Mouse (Mus musculus) heart, adult 2 months (tissue): ENCODE data around the gene Zfp11. TPM values are rescaled to one million over a fixed set of nuclear protein-coding genes. Genes with fewer than 3 reads are reported as not detected.
"Not testable (repeated sequence)": the region's sequence is repeated elsewhere in the genome, so short reads cannot be mapped to it uniquely, and the experiment has no call there.

Experiments
- DNase-seq, 2 experiments: peaks; one replicate each; pipeline ENCODE4 v3.0.0; 2021
- H3K27ac ChIP-seq: fragments of 200-600 bp; 2 replicates; pipeline ENCODE4 v1.8.1; 2022
- H3K27me3 ChIP-seq: fragments of 200-500 bp; 2 replicates; pipeline ENCODE4 v1.6.1; 2012; ENCODE audit warnings: mild to moderate bottlenecking, low read length, inconsistent platforms, mixed read lengths; ENCODE audit not compliant: control insufficient read depth, insufficient read depth
- H3K36me3 ChIP-seq: fragments of 200-500 bp; 2 replicates; pipeline ENCODE4 v1.6.1; 2012; ENCODE audit warnings: low read length, inconsistent platforms; ENCODE audit not compliant: control insufficient read depth, insufficient read depth
- H3K4me1 ChIP-seq: fragments of 200-500 bp; 2 replicates; pipeline ENCODE4 v1.6.1; 2011; ENCODE audit warnings: low read length; ENCODE audit not compliant: control insufficient read depth, insufficient read depth
- H3K4me3 ChIP-seq: fragments of 200-600 bp; 2 replicates; pipeline ENCODE4 v1.8.1; 2022
- H3K79me2 ChIP-seq: fragments of 200-500 bp; replicated peaks from 2 replicates; pipeline ENCODE4 v1.6.1; 2012; ENCODE audit warnings: mild to moderate bottlenecking, inconsistent platforms, low read length, moderate library complexity, mixed read lengths; ENCODE audit not compliant: control insufficient read depth, insufficient read depth
- H3K9ac ChIP-seq: fragments of 200-500 bp; 2 replicates; pipeline ENCODE4 v1.6.1; 2012; ENCODE audit warnings: low read depth, mild to moderate bottlenecking, control low read depth, inconsistent platforms, low read length, mixed read lengths
- CTCF ChIP-seq: fragments of 200-600 bp; IDR thresholded peaks from 2 replicates; pipeline ENCODE4 v1.8.1; 2022; ENCODE audit warnings: antibody characterized with exemption, mild to moderate bottlenecking, moderate library complexity
- EP300 ChIP-seq: fragments of 200-500 bp; IDR thresholded peaks from 2 replicates; pipeline ENCODE4 v1.6.1; 2011; ENCODE audit warnings: low read depth, low read length, control low read depth; ENCODE audit not compliant: insufficient read depth
- POLR2A ChIP-seq: fragments of 200-500 bp; IDR thresholded peaks from 2 replicates; pipeline ENCODE4 v1.6.1; 2011; ENCODE audit warnings: mild to moderate bottlenecking, low read depth, low read length, control low read depth; ENCODE audit not compliant: insufficient read depth
- WGBS: fragments of 180-500 bp; shearing (Covaris S2); methylation state at CpG from one replicate; pipeline ENCODE4 v1.1.7; 2018; 5-methylcytosine and 5-hydroxymethylcytosine counted together
- intact Hi-C: fragments of 180-260 bp; cut with DNase I; formaldehyde crosslinking; loops from one replicate; pipeline ENCODE4 v1.15.1; 2025
- polyA plus RNA-seq: library from polyadenylated mRNA; depleted of rRNA; stranded (reverse); fragments of >200 nt; gene quantifications from 2 replicates; pipeline ENCODE4 v1.2.3, GENCODE M21; 2012
- total RNA-seq, 2 experiments: library from RNA; stranded (reverse); gene quantifications; 2 replicates each; pipeline ENCODE4 v1.2.3; 2021

Gene Zfp11
- total and polyA plus RNA-seq, 3 experiments: 1.7 to 3.1 (median 2.5) TPM

GRCm38 (mm10) chr5:129700506-129700905 is 30.6 kb upstream of the Zfp11 start:
- Histone ChIP-seq H3K36me3 (no peaks in the 10 kb centered on the region), H3K79me2 (no peaks in the 10 kb centered on the region), H3K27ac (no peak overlapping the region), H3K27me3 (no peaks in the 10 kb centered on the region), H3K4me1 (no peaks in the 10 kb centered on the region), H3K9ac (no peak overlapping the region), H3K4me3 (no peak overlapping the region)
- DNase-seq: no peak
- WGBS: 27% methylated on average over 2 of the region's 2 CpGs
- intact Hi-C loops: no loop called here
- no peak for TF ChIP-seq CTCF
- no peak for TF ChIP-seq POLR2A
- no peak for TF ChIP-seq EP300

DNA sequence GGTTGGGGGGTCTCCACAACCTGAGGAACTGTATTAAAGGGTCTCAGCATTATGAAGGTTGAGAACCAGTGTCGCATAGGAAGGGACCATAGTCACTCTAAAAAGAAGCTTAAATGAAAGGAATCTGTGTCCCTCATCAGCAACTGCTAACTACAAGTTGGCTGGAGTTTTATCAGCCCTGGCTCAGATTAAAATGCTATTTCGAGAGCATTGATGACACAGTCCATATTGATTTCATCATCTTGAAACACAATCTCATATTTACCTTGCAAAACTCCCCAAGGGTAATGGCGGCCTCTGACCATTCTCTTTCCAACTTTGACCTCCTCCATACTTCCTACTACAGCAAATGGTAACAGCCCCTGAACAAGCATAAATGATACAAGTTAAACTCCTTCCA is 20.6 kb upstream of the Zfp11 start:
- no peak for DNase-seq
- H3K4me1 ChIP-seq: peaks cover 2% of the 10 kb centered on the region; the same call in 1 of the 2 replicates
- intact Hi-C loops: no loop called here

GRCm38 (mm10) chr5:129687621-129688020 is 17.7 kb upstream of the Zfp11 start:
- Histone ChIP-seq H3K4me3 (no peak overlapping the region), H3K9ac (no peak overlapping the region), H3K79me2 (no peaks in the 10 kb centered on the region), H3K4me1 (peaks cover 2% of the 10 kb centered on the region; the same call in 1 of the 2 replicates), H3K36me3 (no peaks in the 10 kb centered on the region), H3K27ac (no peak overlapping the region), H3K27me3 (no peaks in the 10 kb centered on the region)
- intact Hi-C loops: no loop called here
- DNase-seq: no peak
- 49% methylated on average over 7 of the region's 7 CpGs for WGBS
- TF ChIP-seq CTCF (no peak), POLR2A (no peak), EP300 (no peak)

More for the DNA sequence above, 20.6 kb upstream of the Zfp11 start:
- Histone ChIP-seq H3K27me3 (no peaks in the 10 kb centered on the region), H3K79me2 (no peaks in the 10 kb centered on the region), H3K4me3 (no peak overlapping the region), H3K27ac (no peak overlapping the region), H3K9ac (no peak overlapping the region), H3K36me3 (no peaks in the 10 kb centered on the region)
- no peak for TF ChIP-seq POLR2A
- no peak for TF ChIP-seq EP300
- TF ChIP-seq CTCF: no peak
- WGBS: 67% methylated on average over 3 of the region's 3 CpGs

GRCm38 (mm10) chr5:129685141-129685540 is 15.2 kb upstream of the Zfp11 start:
- 90% methylated on average over 5 of the region's 5 CpGs for WGBS

DNA sequence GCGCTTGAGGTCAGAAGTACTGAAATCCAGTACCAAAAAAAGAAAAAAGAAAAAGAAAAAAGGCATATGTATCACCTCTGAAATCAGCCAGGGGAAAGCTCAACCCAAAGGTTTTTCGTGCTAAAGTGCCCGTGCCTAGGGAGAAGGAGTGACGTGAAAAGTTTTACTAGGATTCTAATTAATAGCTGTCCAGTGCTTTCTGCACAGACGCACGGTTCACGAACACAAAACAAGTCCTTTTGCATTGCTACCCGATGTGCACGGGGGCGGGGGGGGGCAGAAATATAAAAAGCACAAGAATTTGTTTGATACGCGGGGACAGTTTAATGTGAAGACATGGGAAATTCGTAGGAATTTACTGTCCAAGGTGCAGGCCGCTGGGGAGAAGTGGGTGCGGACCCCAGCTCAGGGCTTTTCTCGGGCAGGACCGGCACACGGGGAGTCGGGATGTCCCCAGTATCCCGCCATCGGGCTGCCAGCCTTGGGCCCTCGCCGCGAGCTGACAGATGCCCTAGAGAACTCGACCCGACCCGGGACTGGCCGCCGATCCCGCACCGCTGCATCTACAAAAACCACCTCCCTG is 355 bp downstream of the Zfp11 start:
- Histone ChIP-seq H3K36me3 (no peaks in the 10 kb centered on the region), H3K9ac (peak overlapping the region; percentile 84), H3K79me2 (peaks cover 5% of the 10 kb centered on the region), H3K4me3 (peak overlapping the region; percentile 77), H3K27ac (peak overlapping the region; percentile 87), H3K27me3 (no peaks in the 10 kb centered on the region), H3K4me1 (peaks cover 1% of the 10 kb centered on the region; the same call in 1 of the 2 replicates)
- under 1% methylated on average over 31 of the region's 31 CpGs for WGBS
- intact Hi-C loops: loop anchor here (5.0 kb wide), 1 partner anchor 48 kb away; the partner anchor contains the start of gene Mrps17
- no peak for DNase-seq
- TF ChIP-seq CTCF: no peak
- TF ChIP-seq EP300: no peak
- no peak for TF ChIP-seq POLR2A

More at GRCm38 (mm10) chr5:129685141-129685540, 15.2 kb upstream of the Zfp11 start:
- H3K36me3 ChIP-seq, intact Hi-C loops, H3K27ac ChIP-seq, H3K4me3 ChIP-seq, H3K4me1 ChIP-seq, H3K9ac ChIP-seq, H3K79me2 ChIP-seq, DNase-seq, H3K27me3 ChIP-seq: not testable (repeated sequence)

GRCm38 (mm10) chr5:129667851-129668250 is 2.0 kb downstream of the Zfp11 start:
- H3K4me1 ChIP-seq: peaks cover 1% of the 10 kb centered on the region; the same call in 1 of the 2 replicates
- H3K4me3 ChIP-seq: no peak overlapping the region
- H3K79me2 ChIP-seq: peaks cover 5% of the 10 kb centered on the region
- intact Hi-C loops: no loop called here
- H3K27me3 ChIP-seq: no peaks in the 10 kb centered on the region
- H3K36me3 ChIP-seq: no peaks in the 10 kb centered on the region
- H3K9ac ChIP-seq: no peak overlapping the region
- no peak for DNase-seq
- TF ChIP-seq EP300 (no peak), CTCF (no peak), POLR2A (no peak)
- WGBS: 57% methylated on average over 4 of the region's 4 CpGs
- H3K27ac ChIP-seq: no peak overlapping the region
